Mouse (Mus musculus) adrenal gland, postnatal 4 days (tissue): ENCODE data around the gene Map4k1. TPM values are rescaled to one million over a fixed set of nuclear protein-coding genes. Genes with fewer than 3 reads are reported as not detected.

Experiments used
- DNase-seq, 2 experiments: peaks; one replicate each; pipeline ENCODE4 v3.0.0; 2021 to 2022; ENCODE audit warnings: low spot score in 2 of 2, mixed read lengths in 2 of 2
- total RNA-seq, 2 experiments: library from RNA; stranded (reverse); gene quantifications; 2 replicates each; pipeline ENCODE4 v1.2.3; 2021

The Map4k1 gene
- total RNA-seq, 2 experiments from 2014 or later = 2.5 to 3.6 TPM

GRCm38 (mm10) chr7:28972542-28972985 lies 9.3 kb upstream of the Map4k1 start:
- DNase-seq = peak; percentile 49 to 63

GRCm38 (mm10) chr7:28973025-28973424 lies 8.8 kb upstream of the Map4k1 start:
- DNase-seq = no peak

DNA sequence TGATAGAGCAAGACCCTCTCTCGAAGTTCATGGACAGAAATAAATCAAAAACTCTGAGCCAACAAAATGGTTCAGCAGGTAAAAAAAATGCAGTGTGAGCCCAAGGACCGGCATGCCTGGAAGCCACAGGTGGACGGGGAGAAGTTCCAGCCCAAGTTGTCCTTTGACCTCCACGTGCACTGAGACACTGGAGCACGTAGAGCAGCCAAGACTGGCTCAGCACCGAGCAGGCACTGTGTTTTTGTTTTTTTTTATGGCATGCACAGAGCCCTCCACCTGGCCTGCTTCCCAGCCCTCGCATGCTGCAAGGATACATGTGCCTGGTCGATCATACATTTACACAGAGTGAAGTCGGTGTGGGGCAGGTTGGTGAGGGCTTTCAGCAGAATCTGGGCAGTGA lies 4.3 kb upstream of the Map4k1 start:
- no peak for DNase-seq

- DNase-seq = no peak
Measured at GRCm38 (mm10) chr7:28982274-28983013, 594 bp downstream of the Map4k1 start.

DNA sequence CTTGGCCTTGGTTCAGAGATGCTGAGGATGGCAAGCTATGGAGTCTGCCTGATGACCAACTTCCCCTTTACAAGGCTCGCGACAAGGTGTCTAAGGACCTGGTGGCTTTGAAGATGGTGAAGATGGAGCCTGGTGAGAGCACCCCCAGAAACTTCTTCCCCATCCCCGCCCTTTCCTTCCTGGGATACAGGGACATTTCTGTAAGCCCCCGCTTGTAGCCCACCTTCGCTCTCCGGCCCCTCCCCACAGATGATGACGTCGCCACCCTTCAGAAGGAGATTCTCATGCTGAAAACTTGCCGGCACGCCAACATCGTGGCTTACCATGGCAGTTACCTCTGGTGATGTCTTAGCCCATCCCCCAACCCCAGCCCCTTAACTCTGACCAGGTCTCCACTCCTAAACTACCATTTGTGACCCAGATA lies 1.3 kb downstream of the Map4k1 start:
- no peak for DNase-seq

GRCm38 (mm10) chr7:28983849-28984248 lies 2.0 kb downstream of the Map4k1 start:
- no peak for DNase-seq

DNA sequence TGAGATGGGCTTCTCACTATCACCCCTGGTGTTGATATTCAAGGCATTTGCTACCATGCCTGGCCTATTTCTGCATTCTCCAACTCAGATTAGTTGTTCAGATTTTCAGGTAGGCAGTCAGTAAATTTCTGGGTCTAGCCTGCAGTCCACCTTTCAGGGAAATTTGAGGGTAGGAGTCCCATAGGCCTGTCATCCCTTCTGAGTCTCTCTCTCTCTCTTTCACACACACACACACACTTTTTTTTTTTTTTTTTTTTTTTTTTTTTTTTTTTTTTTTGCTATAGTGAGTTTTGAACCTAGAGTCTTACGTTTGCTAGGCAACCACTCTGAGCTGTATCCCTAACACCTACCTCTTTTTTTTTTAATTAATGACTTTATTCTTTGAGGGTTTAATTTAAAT lies 2.6 kb downstream of the Map4k1 start:
- no peak for DNase-seq

- no peak for DNase-seq
Measured at GRCm38 (mm10) chr7:28985207-28985606, 3.4 kb downstream of the Map4k1 start.

DNA sequence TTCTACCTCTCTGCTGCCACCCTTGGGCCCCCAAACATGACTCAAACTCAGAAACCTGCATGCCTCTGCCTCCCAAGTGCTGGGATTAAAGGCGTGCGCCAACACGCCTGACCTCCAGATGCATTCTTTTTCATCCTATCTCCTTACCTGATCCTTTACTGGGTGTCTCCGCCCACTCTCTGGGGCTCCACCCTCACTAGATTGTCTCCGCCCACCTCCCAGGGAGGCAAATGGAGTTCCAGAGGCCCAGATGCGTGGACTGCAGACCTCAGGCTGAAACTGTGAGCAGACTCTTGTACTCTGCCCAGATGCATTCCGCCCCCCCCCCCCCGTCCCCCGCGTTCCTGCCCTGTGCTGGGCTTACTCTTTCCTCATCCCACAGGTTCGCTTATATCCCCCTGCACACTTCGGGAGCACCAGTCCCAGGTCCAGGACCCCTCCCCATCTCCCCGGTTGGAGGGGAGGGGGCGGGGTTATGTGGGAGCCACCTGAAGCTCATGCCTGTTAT lies 9.0 kb downstream of the Map4k1 start:
- no peak for DNase-seq

GRCm38 (mm10) chr7:28991616-28992015 lies 9.8 kb downstream of the Map4k1 start:
- DNase-seq = no peak

DNA sequence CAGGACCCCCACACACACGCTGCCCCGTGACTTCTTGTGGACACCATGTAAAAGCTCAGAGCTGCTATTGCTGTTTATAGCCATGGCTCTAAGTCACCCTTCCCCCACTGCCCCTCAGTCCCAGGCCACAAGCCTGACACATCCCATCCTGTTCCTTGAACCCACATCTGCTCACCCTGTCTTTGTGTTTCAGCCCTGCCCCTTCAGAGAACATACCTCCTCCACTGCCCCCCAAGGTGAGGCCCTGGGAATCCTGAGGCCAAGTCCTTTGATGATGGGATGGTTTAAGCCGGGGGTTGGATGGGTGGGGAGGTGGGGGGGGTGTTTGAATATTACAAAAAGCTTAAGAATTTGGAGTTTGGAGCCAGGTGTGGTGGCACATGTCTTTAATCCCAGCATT lies 11.1 kb downstream of the Map4k1 start:
- no peak for DNase-seq

GRCm38 (mm10) chr7:28993402-28993801 lies 11.6 kb downstream of the Map4k1 start:
- no peak for DNase-seq

DNA sequence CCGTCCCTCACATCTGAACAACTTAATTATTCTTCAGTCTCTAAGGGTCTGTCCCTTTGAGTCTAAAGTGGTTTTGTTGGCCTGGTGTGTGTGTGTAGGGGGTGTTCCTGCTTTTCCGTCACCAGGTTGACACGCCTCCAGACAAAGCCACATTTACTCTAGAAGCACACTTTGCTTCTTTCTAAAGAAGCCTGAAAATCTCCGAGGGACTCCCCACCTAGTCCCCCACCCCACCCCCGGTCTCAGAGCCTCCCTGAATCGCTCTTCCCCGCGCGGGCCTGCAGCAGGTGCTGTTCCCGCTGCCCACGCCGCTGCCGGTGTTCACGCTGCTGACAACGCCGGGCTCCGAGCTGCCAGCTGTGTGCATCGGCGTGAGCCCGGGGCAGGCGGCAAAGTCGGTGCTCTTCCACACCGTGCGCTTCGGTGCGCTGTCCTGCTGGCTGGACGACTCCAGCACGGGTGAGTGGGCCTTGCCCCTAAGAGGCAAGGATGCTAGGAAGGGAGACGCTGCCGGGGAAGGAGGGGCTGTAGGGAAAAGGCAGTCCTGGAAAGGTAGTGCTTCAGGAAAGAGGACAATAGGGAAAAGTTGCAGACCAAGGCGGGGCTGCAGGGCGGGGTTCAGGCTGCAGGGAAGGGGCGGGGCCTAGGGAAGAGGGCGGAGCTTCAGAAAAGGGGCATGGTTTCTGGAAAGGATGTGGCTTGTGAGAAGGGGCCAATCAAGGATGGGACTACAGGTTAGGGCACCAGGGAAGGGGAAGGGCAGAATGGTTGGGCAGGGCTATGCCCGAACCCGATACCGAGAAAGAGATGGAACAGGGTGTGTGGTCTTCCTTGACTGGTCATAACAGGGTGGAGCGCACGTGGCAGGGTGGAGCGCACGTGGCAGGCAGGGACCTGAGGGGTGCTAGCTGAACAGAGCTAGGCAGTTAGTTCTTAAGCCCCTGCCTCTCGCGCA lies 19.1 kb downstream of the Map4k1 start:
- peak in 1 of 2 experiments; percentile 29 for DNase-seq

- no peak for DNase-seq
Measured at GRCm38 (mm10) chr7:29007224-29008101, 25.6 kb downstream of the Map4k1 start.

DNA sequence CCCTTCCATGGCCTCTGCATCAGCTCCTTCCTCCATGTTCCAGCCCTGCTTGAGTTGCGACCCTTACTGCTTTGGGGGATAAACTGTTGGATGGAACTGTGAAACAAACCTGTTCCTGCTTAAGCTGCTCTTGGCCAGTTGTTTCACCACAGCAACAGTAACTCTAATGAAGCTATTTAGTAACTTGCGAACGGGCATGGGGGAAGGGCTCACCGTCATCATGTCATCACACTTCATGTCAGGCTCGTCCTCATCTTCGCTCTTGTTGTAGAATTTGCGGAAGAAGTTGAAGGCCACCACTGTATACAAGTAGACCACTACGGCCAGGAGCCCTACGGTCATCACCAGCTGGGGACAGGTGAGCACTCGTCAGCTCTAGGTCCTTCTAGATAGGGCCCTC lies 26.3 kb downstream of the Map4k1 start:
- DNase-seq = no peak

DNA sequence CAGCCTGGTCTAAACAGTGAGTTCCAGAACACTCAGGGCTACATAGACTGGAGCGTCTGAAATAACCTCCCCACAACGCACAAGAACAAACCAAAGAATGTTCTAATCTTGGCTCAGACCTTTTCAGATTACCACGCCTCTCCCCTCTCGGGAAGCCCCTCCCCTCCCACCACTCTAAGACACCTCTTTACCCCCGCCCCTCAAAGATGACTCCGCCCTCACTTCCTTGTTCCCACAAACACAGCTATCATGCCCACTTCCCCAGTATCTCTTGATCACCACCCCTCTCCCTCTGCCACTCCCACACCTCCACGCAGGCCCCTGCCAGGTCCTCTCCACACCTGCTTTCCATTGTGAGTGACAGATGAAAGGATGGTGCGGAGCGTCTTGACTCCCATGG lies 26.9 kb downstream of the Map4k1 start:
- no peak for DNase-seq

DNA sequence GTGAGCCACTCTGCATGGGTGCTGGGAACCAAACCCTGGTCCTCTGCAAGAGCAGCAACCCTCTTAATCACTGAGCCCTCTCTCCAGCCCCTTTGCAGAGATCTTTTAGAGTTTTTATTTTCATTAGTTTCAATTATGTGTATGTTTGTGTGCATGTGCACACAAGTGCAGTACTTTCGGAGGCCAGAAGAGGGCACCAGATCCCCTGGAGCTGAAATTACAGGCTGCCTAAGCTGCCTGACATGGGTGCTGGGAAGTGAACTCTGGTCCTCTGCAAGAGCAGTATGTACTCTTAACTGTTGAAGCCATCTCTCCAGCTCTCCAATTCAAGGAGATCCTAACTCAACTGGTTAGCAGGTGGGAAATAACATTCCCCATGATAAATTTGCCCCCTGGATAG lies 33.1 kb downstream of the Map4k1 start:
- no peak for DNase-seq

DNA sequence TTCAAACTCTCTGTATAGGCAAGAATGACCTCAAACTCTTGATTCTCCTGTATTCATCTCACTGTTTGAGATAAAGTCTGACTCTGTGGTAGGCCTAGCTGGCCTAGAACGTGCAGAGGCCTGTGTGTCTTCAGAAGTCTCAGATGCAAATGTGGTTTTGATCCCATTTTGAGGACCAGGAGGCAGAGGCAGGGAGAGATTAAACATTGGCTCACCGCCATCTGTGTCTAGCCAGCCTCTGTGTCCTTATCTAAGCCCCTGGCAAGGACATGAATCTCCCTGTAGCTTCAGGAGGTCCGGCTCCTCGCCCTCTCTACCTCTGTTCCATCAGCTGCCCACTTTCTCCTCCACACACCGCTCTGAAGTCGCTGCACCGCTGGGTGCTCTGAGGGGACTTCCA lies 34.6 kb downstream of the Map4k1 start:
- DNase-seq = no peak

- no peak for DNase-seq
Measured at GRCm38 (mm10) chr7:29017222-29017621, 35.4 kb downstream of the Map4k1 start.

DNA sequence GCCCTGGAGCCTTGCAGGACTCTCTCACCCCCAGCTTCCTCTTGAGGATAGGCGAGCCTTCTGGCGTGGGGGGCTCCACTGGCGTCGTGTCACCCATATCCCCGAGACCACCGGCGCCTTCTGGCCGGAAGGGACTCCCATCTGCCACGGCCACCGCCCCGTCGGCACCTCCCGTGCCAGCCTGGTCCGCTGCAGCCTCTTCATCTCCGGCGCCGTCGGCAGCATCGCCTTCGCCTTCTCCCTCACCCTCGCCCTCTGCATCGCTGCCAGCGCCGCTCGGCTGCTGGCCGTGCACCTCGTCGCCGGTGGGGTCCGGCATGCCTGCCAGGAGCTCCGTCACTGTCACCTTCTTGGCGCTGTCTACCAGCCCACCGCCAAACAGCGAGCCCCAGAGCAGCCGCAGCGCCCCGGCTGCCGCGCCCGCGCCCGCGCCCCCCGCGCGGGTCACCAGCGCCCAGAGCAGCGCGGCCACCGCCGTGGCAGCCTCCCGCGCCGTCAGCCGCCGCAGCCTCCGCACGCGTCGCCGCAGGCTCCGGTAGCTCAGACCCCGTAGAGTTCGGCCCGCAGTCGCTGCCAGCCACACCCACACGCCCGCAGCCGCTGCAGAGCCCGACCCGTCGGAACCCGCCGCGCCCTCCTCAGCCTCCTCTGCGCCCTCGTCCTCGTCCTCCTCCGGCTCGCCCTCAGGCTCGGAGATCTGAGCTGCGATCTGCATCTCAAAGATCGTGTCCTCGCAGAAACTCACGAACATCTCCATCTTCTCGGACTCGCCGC lies 37.8 kb downstream of the Map4k1 start:
- no peak for DNase-seq
